Mouse (Mus musculus) lung, embryonic 15.5 days (tissue): ENCODE data around the gene Krtap4-13. TPM values are rescaled to one million over a fixed set of nuclear protein-coding genes. Genes with fewer than 3 reads are reported as not detected.
"Not testable (repeated sequence)": the region's sequence is repeated elsewhere in the genome, so short reads cannot be mapped to it uniquely, and the experiment has no call there.

Source experiments
- ATAC-seq: fragments of 200-750 bp; cut with Nextera tagmentation; 2 replicates; pipeline ENCODE4 v1.8.0; 2017; ENCODE audit warnings: moderate number of reproducible peaks, borderline replicate concordance; ENCODE audit not compliant: low FRiP score, low TSS enrichment; ENCODE audit errors: extremely low read depth
- H3K27ac ChIP-seq: fragments of 300-500 bp; sonication (generic); 2 replicates; pipeline ENCODE4 v1.5.1; 2015; ENCODE audit warnings: moderate library complexity, mild to moderate bottlenecking, inconsistent platforms
- H3K27me3 ChIP-seq: fragments of 300-500 bp; sonication (generic); 2 replicates; pipeline ENCODE4 v1.6.1; 2015; ENCODE audit warnings: inconsistent platforms
- H3K36me3 ChIP-seq: fragments of 300-500 bp; sonication (generic); 2 replicates; pipeline ENCODE4 v1.6.1; 2015; ENCODE audit warnings: inconsistent platforms
- H3K4me1 ChIP-seq: fragments of 300-500 bp; sonication (generic); 2 replicates; pipeline ENCODE4 v1.6.1; 2015; ENCODE audit warnings: inconsistent platforms
- H3K4me2 ChIP-seq: fragments of 300-500 bp; sonication (generic); 2 replicates; pipeline ENCODE4 v1.6.1; 2015; ENCODE audit warnings: inconsistent platforms, mild to moderate bottlenecking, moderate library complexity
- H3K4me3 ChIP-seq: fragments of 300-500 bp; sonication (generic); 2 replicates; pipeline ENCODE4 v1.5.1; 2015; ENCODE audit warnings: mild to moderate bottlenecking, inconsistent platforms
- H3K9ac ChIP-seq: fragments of 300-500 bp; sonication (generic); 2 replicates; pipeline ENCODE4 v1.6.1; 2015; ENCODE audit warnings: inconsistent platforms
- H3K9me3 ChIP-seq: fragments of 300-500 bp; sonication (generic); 2 replicates; pipeline ENCODE4 v1.6.1; 2016; ENCODE audit warnings: inconsistent platforms
- WGBS: fragments of 180-500 bp; shearing (Covaris S2); methylation state at CpG from one replicate; pipeline ENCODE4 v1.1.7; 2015; 5-methylcytosine and 5-hydroxymethylcytosine counted together
- polyA plus RNA-seq: library from polyadenylated mRNA; unstranded; fragments of >200 nt; fragmentation: Nextera tagmentation; extraction: Ambion mirVana; gene quantifications from 2 replicates; pipeline ENCODE4 v1.2.1, GENCODE M21; 2015

Krtap4-13 gene
- polyA plus RNA-seq, 1 experiment from 2014 or later, result not detected

GRCm38 (mm10) chr11:99780604-99781003 is 29.1 kb downstream of the Krtap4-13 start, which contains the start of gene Krtap4-8:
Krtap4-8 (minus strand) TSS chr11:99780704.
- WGBS, result 92% methylated on average over 2 of the region's 2 CpGs
- no peak for ATAC-seq
- Histone ChIP-seq H3K4me1 (no peaks in the 10 kb centered on the region), H3K9me3 (no peaks in the 10 kb centered on the region), H3K9ac (no peak within 1 kb of the TSS), H3K27me3 (no peaks in the 10 kb centered on the region), H3K27ac (no peak within 1 kb of the TSS), H3K36me3 (no peaks in the 10 kb centered on the region), H3K4me3 (no peak within 1 kb of the TSS), H3K4me2 (no peak within 1 kb of the TSS)

GRCm38 (mm10) chr11:99778401-99778800 is 31.3 kb downstream of the Krtap4-13 start:
- Histone ChIP-seq H3K36me3 (no peaks in the 10 kb centered on the region), H3K27ac (no peak overlapping the region), H3K4me2 (no peak overlapping the region), H3K9me3 (no peaks in the 10 kb centered on the region), H3K4me1 (no peaks in the 10 kb centered on the region), H3K27me3 (no peaks in the 10 kb centered on the region), H3K9ac (no peak overlapping the region), H3K4me3 (no peak overlapping the region)
- ATAC-seq, result no peak
- WGBS, result 58% methylated on average over 7 of the region's 7 CpGs

- not testable (repeated sequence) for ATAC-seq, H3K27me3 ChIP-seq, H3K36me3 ChIP-seq, H3K27ac ChIP-seq, H3K4me2 ChIP-seq, H3K4me1 ChIP-seq, H3K9me3 ChIP-seq, H3K4me3 ChIP-seq, H3K9ac ChIP-seq
Observed at GRCm38 (mm10) chr11:99772813-99773212, 36.9 kb downstream of the Krtap4-13 start, which contains the start of gene Gm11595. Gm11595 (minus strand) TSS chr11:99772913.

GRCm38 (mm10) chr11:99768410-99768809 is 41.3 kb downstream of the Krtap4-13 start:
- Histone ChIP-seq H3K27me3 (no peaks in the 10 kb centered on the region), H3K4me2 (no peak overlapping the region), H3K4me1 (no peaks in the 10 kb centered on the region), H3K4me3 (no peak overlapping the region), H3K27ac (no peak overlapping the region), H3K9ac (no peak overlapping the region), H3K36me3 (no peaks in the 10 kb centered on the region), H3K9me3 (no peaks in the 10 kb centered on the region)
- 58% methylated on average over 2 of the region's 2 CpGs for whole genome bisulfite sequencing
- no peak for ATAC-seq

Other genes with a start within 250 kb of the Krtap4-13 start
- gene Krtap3-1, start 243.3 kb downstream of the Krtap4-13 start, polyA plus RNA-seq, result not detected in 2 replicates
- not detected in 2 replicates for gene Krtap1-5, start 228.9 kb downstream of the Krtap4-13 start, polyA plus RNA-seq
- gene Krtap1-4, start 226.2 kb downstream of the Krtap4-13 start, polyA plus RNA-seq, result not detected in 2 replicates
- not detected in 2 replicates for gene Krtap1-3, start 218.6 kb downstream of the Krtap4-13 start, polyA plus RNA-seq
- gene Krtap9-3, start 211.8 kb downstream of the Krtap4-13 start, polyA plus RNA-seq, result not detected in 2 replicates
- not detected in 2 replicates for gene Gm11938, start 206.6 kb downstream of the Krtap4-13 start, polyA plus RNA-seq
- gene Gm11937, start 199.7 kb downstream of the Krtap4-13 start, polyA plus RNA-seq, result not detected in 2 replicates
- not detected in 2 replicates for gene Krtap2-4, start 195.0 kb downstream of the Krtap4-13 start, polyA plus RNA-seq
- gene Gm11562, start 189.5 kb downstream of the Krtap4-13 start, polyA plus RNA-seq, result not detected in 2 replicates
- gene Krtap4-1, start 181.7 kb downstream of the Krtap4-13 start, polyA plus RNA-seq, result not detected in 2 replicates
- not detected in 2 replicates for gene Krtap4-2, start 174.8 kb downstream of the Krtap4-13 start, polyA plus RNA-seq
- gene Krtap4-7, start 165.8 kb downstream of the Krtap4-13 start, polyA plus RNA-seq, result not detected in 2 replicates
- not detected in 2 replicates for gene Gm11555, start 159.7 kb downstream of the Krtap4-13 start, polyA plus RNA-seq
- gene Gm11563, start 150.9 kb downstream of the Krtap4-13 start, polyA plus RNA-seq, result not detected in 2 replicates
- not detected in 2 replicates for gene Krtap4-6, start 143.9 kb downstream of the Krtap4-13 start, polyA plus RNA-seq
- gene Gm14190, start 119.2 kb downstream of the Krtap4-13 start, polyA plus RNA-seq, result not detected in 2 replicates
- gene Gm14180, start 75.6 kb downstream of the Krtap4-13 start, polyA plus RNA-seq, result not detected in 2 replicates
- gene Gm11595, start 37.0 kb downstream of the Krtap4-13 start, polyA plus RNA-seq, result not detected in 2 replicates
- not detected in 2 replicates for gene Krtap4-8, start 29.2 kb downstream of the Krtap4-13 start, polyA plus RNA-seq
- gene Krtap4-9, start 24.7 kb downstream of the Krtap4-13 start, polyA plus RNA-seq, result not detected in 2 replicates
- gene Gm11596, start 16.4 kb downstream of the Krtap4-13 start, polyA plus RNA-seq, result not detected in 2 replicates
- gene Gm11569, start 11.0 kb downstream of the Krtap4-13 start, polyA plus RNA-seq, result not detected in 2 replicates
- gene Gm11554, start 5.4 kb downstream of the Krtap4-13 start, polyA plus RNA-seq, result not detected in 2 replicates
- gene Gm11564, start 5.8 kb upstream of the Krtap4-13 start, polyA plus RNA-seq, result not detected in 2 replicates
- gene 2300003K06Rik, start 28.2 kb upstream of the Krtap4-13 start, polyA plus RNA-seq, result not detected in 2 replicates
- gene Krtap4-16, start 41.7 kb upstream of the Krtap4-13 start, polyA plus RNA-seq, result not detected in 2 replicates
- gene Gm11568, start 48.0 kb upstream of the Krtap4-13 start, polyA plus RNA-seq, result not detected in 2 replicates
- not detected in 2 replicates for gene Gm11559, start 54.6 kb upstream of the Krtap4-13 start, polyA plus RNA-seq
- not detected in 2 replicates for gene Krtap9-1, start 63.5 kb upstream of the Krtap4-13 start, polyA plus RNA-seq
- gene Gm11567, start 69.3 kb upstream of the Krtap4-13 start, polyA plus RNA-seq, result not detected in 2 replicates
- gene Krtap31-1, start 98.0 kb upstream of the Krtap4-13 start, polyA plus RNA-seq, result not detected in 2 replicates
- not detected in 2 replicates for gene Gm11565, start 104.9 kb upstream of the Krtap4-13 start, polyA plus RNA-seq
- gene Krtap31-2, start 126.4 kb upstream of the Krtap4-13 start, polyA plus RNA-seq, result not detected in 2 replicates
- not detected in 2 replicates for gene Krtap9-5, start 138.6 kb upstream of the Krtap4-13 start, polyA plus RNA-seq
- gene Krtap29-1, start 169.2 kb upstream of the Krtap4-13 start, polyA plus RNA-seq, result not detected in 2 replicates
- gene Krtap16-1, start 176.7 kb upstream of the Krtap4-13 start, polyA plus RNA-seq, result not detected in 2 replicates
- 1.6 and 2.3 TPM in 2 replicates for gene Krtap17-1, start 184.1 kb upstream of the Krtap4-13 start, polyA plus RNA-seq
- gene Krt33a, start 206.3 kb upstream of the Krtap4-13 start, polyA plus RNA-seq, result not detected in 2 replicates
- not detected in 2 replicates for gene Krt33b, start 220.0 kb upstream of the Krtap4-13 start, polyA plus RNA-seq
- 0.34 TPM in 1 of 2 replicates, not detected in the other for gene Krt34, start 231.7 kb upstream of the Krtap4-13 start, polyA plus RNA-seq
- 0.10 TPM in 1 of 2 replicates, not detected in the other for gene Krt31, start 240.7 kb upstream of the Krtap4-13 start, polyA plus RNA-seq